Mouse (Mus musculus): ENCODE measurements at regions not wholly inside any gene's neighbourhood (a gene's known extent, or its start where the extent isn't known, plus 50 kb on each side); places are given as distances from the start of the nearest gene placed in this dataset.

GRCm38 (mm10) chr1:186572651-186573050 lies 133.1 kb downstream of the Tgfb2 start:
- intact Hi-C loops (cut with DNase I; ENCODE audit: low total_unique reads): no loop called here
- DNase-seq: no peak

DNA sequence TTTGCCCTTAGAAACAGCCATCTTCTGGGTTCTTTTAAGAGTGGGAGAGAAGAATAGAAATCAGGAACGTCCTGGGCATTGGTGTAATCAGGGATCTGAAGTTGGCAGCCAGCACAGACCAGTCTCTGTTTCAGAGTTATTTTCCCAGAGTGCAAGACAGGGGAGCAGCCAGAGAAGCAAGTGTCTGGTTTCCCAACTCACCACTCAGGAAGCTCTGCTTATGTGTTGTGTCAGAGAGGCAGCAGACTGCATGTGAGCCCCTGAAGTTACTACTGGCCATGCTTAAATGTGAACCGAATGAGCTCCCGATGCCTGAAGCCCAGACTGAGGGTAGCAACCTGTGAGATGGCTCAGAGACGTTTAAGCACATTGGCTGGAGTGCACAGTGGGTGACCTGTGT lies 133.7 kb downstream of the Tgfb2 start:
- no peak for DNase-seq
- intact Hi-C loops (cut with DNase I; ENCODE audit: low total_unique reads): no loop called here

GRCm38 (mm10) chr1:186568496-186568895 lies 137.3 kb downstream of the Tgfb2 start:
- intact Hi-C loops (cut with DNase I; ENCODE audit: low total_unique reads): no loop called here
- DNase-seq: no peak

- intact Hi-C loops (cut with DNase I; ENCODE audit: low total_unique reads): no loop called here
- DNase-seq: no peak
Observed at GRCm38 (mm10) chr1:186568076-186568475, 137.7 kb downstream of the Tgfb2 start.

DNA sequence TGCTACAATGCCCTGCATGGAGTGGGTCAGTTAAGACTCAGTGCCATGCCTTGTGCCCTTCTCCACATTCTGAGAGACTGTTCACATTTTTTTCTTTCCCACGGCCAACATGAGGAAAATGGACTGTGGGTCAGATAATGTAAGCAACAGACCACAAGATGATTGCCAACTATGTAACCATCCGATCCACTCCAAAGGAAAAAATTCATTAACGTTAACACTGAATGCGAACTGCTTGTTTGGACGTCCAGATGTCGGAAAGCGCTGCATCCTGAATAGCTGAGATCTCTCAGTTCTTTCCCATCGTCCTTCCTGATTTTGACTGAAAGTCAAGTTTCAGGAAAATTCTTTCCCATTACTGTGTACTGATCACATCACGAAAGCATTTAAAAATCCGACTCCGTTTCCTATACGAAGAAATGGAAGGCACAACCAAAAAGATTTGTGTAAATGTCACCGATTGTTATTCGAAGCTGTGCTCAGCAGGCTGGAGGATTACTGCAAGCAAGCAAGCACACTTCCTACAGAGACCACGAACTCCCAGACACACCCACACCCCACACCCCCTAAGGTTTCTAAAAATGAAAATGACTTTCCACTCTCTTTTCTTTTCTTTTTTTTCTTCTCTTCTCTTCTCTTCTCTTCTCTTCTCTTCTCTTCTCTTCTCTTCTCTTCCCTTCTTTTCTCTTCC lies 138.5 kb downstream of the Tgfb2 start:
- no peak for DNase-seq
- intact Hi-C loops (cut with DNase I; ENCODE audit: low total_unique reads): no loop called here

DNA sequence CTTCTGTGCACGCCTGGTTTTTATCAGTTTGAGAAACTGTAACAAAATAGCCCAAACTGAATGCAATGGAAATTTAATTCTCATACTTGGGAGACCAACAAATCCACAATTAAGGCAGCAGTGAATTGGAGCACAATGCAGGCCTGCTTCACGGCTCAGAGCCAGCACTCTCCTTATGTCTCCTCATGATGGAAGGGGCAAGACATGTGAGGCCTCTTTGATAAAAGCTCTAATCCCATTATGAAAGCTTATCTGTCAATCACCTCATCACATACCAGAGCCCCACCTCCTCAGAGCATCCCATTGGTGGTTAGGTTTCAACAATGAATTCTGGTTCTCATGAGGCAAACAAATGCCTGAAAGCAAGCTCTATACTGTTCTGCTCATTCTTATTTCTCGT lies 143.8 kb downstream of the Tgfb2 start:
- DNase-seq: no peak
- intact Hi-C loops (cut with DNase I; ENCODE audit: low total_unique reads): no loop called here

DNA sequence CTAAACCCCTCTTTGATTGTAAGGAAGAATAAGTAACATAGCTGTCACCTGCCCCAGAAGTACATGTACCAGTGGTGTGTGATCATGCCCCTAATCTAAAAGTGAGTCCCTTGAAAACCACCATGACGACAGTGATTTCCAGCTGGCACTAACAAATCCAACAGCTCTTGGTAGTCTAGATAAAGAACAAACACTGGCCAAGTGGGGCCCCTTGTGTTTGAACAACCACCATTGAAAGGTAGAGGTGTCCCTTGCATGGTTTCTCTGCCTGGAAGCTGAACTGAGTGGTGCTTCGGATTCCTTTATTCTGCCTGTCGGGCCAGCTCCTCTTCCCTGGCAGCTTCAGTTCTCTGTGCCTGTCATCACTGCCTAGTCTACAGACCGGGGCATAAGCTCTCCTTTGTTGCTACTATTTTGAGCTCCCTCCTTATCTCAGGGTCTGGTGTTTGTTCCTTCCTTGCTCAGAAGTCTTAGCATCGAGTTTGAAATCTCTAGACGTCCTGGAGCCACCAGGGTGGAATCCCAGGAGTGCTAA lies 150.3 kb downstream of the Tgfb2 start:
- intact Hi-C loops (cut with DNase I; ENCODE audit: low total_unique reads): loop anchor here (10.0 kb wide), 1 partner anchor 149 kb away; the partner anchor contains the start of gene Tgfb2
- no peak for DNase-seq

- intact Hi-C loops (cut with DNase I; ENCODE audit: low total_unique reads): loop anchor here (10.0 kb wide), 1 partner anchor 150 kb away; the partner anchor contains the start of gene Tgfb2
- DNase-seq: no peak
Observed at GRCm38 (mm10) chr1:186554520-186555010, 151.2 kb downstream of the Tgfb2 start.

DNA sequence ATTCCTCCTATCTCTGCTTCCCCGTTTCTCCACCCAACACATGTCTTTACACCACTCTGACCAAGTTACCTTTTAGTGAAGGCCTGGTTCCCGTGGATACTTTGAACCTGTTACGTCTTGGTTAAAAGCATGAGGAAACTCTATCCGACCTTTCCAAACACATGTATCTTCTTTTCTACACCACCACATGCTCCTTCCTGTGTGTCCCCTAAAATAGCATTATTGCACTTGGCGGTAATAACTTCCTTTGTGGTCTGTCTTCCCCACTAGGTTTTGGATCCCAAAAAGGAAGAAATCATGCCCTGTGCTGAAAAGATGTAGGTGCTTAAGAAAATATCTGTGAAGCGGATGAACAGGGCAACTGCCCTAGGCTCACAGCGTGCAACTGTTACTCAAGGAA lies 153.1 kb downstream of the Tgfb2 start:
- no peak for DNase-seq
- intact Hi-C loops (cut with DNase I; ENCODE audit: low total_unique reads): loop anchor here (10.0 kb wide), 1 partner anchor 152 kb away; the partner anchor contains the start of gene Tgfb2

DNA sequence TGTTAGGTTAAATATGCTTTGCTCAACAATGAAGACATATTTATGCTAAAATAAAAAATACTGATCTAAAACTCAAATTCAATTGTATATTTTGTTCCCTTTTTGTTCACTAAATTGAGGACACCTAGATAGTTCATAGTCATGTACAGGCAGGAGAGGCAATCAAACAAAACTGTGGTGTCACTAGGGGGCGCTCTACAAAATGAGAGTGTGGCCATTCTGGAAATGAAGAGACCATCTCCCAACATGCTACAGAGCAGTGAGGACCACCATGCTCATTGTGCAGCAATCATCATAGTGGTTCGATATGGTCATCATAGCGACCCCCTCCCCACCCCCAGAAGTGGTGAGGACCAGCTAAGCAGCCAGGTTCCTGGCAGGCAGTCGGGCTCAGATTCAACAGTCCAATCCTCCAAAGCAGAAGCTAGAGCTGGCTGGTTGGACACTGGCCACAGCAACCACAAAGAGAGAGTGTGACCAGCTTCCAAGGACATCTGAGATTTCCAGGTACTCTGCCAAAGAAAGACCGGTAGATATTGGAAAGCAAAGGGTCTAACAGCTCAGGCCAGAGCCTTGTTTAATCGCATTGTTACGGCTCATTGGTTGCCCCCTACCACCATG lies 155.4 kb downstream of the Tgfb2 start:
- peak; percentile 43 for DNase-seq
- intact Hi-C loops (cut with DNase I; ENCODE audit: low total_unique reads): loop anchor here (10.0 kb wide), 1 partner anchor 154 kb away; the partner anchor contains the start of gene Tgfb2

DNA sequence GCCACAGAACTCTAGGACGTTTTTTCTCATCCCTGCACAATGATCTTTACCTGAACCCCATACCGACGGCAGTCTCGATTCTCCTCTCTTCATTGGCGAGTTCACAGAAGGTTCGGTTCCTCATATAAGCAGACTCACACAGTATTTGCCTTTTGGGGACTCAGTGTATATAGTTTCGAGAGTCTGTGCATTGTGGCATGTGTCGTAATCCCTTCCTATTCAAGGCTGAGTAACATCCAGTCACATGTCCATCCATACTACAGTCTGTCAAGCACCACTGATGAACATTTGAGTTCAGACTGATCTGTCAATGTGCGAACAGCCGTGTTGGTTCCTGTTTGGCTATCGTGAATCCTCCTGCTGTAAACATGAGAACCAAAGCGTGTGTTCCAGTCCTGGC lies 156.6 kb downstream of the Tgfb2 start:
- DNase-seq: no peak
- intact Hi-C loops (cut with DNase I; ENCODE audit: low total_unique reads): no loop called here

DNA sequence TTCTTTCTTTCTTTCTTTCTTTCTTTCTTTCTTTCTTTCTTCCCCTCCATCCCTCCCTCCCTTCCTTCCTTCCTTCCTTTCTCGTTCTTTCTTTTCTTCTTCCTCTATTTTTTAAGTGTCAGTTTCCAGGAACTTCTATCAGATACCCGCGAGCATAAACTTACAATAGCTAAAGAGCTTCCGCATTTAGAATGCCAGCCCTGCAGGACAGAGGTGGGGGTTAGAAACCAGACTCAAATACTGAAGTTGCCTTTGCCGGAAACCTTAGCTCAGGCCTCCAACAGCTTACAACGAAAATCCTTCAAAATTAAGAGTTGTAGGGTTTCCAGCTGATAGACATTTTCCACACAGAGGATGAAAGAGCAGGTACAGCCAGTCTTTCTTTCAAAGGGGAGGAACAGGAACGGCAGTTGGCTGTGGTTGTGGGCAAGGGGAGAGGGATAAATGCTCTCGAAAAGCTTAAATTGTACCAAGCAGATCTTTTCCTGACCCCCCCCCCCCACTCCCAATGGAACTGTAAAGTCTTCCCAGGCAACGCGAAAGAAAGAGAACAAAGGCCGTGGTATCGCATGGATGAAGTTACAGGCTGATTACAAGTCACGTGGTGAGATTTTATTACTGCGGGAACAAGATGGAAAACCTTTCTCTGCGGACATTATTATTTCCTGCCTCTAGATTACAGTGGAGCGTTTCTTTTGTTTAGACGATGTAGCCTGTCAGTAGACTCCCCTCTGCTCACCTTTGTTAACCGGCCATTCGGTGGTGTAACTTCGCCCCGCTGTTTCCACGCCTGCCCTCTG lies 159.2 kb downstream of the Tgfb2 start:
- DNase-seq: no peak

DNA sequence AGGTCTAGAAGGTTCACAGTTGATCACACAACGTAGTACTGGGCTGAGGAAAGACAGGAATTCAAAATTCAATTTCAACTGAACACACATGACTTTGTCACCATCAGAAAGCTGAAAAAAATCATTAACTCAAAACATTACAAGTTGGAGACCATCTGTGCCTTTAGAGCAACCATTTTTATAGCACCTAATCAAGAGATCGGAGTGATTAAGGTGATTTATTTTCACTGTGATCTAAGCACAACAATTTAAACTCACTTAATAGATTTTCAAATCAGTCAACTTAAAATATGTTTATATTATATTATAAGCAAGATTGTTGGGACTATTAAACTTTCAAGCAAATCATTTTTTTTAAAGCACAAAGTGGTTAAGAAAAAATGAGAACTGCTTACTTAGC lies 165.7 kb downstream of the Tgfb2 start:
- intact Hi-C loops (cut with DNase I; ENCODE audit: low total_unique reads): no loop called here
- DNase-seq: no peak

More for the DNA sequence above, 159.2 kb downstream of the Tgfb2 start:
- intact Hi-C loops (cut with DNase I; ENCODE audit: low total_unique reads): no loop called here

GRCm38 (mm10) chr1:186538233-186538632 lies 167.6 kb downstream of the Tgfb2 start:
- intact Hi-C loops (cut with DNase I; ENCODE audit: low total_unique reads): no loop called here
- DNase-seq: no peak

DNA sequence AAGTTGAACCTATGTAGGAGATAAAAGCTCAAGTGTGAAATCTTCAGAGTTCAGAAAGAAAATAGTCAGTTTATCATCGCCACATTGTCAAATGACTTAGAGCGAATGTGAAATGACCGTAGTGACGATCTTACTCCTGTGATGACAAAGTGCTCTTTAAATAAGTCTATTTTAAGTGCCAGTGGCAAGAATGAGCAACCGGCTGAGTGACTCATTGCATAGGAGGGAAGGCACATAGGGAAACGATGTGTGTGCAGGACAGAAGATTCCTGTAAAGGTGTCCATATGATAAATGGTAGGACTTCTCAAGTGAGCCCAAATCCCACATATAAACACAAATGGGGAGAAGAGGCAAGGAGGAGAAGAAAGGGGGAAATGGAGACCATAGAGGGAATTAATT lies 189.8 kb downstream of the Tgfb2 start:
- no peak for DNase-seq
- intact Hi-C loops (cut with DNase I; ENCODE audit: low total_unique reads): no loop called here

DNA sequence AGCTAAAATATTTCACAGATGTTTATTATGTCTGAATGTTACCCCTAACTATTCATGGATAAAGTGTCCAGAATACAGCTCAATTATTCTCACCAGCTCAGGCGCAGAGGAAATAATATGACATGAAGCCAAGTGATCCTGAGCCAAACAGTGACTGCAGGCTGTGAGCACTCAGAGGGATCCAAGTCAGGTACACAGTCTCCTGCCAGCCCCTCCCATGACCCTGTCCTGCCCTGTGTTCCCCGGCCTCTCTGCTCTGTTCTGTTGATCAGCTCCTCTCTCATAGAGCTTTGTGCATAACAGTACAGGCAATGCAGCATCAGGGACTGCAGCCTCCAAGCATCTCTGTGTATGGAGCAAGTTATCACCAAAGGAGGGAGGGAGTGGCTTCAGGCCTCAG lies 190.7 kb downstream of the Tgfb2 start:
- intact Hi-C loops (cut with DNase I; ENCODE audit: low total_unique reads): no loop called here
- no peak for DNase-seq

GRCm38 (mm10) chr1:186513861-186514260 lies 191.9 kb downstream of the Tgfb2 start:
- intact Hi-C loops (cut with DNase I; ENCODE audit: low total_unique reads): no loop called here
- DNase-seq: no peak

DNA sequence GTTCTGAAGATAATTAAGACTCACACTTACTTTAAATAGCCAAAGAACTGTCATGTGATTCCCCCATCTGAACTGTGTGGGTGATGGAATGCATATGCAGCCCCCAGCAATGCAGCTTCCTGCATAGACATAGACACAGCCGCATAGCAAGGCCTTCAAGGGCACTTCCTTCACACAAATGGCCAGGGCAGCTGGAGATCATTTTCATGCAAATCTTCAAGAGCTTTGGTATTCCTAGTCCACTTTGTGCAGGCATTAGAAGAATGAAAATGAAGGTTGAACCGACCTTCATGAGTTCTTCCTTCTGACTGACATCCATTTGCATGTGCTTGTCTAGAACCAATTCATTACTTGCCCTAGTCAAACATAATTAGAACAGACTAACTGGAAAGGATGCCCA lies 195.3 kb downstream of the Tgfb2 start:
- no peak for DNase-seq
- intact Hi-C loops (cut with DNase I; ENCODE audit: low total_unique reads): no loop called here

DNA sequence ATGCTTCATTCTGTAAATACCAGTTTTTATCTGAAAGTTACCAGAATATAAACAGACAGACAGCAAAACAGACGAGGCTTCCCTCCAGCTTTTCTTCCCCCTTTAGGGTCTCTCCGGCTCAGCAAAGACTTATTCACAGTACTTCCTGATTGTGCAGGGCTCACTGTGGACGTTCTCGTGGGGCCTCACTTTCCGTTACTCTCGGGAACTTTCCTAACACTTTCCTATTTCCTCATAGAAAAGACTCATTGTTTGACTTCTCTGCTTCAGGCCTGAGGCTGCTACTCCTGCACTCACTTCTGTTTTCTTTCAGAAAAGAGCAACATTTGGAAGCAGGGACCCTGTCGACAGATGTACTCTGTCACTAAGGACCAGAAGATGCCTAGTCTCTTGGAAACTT lies 197.4 kb downstream of the Tgfb2 start:
- DNase-seq: no peak
- intact Hi-C loops (cut with DNase I; ENCODE audit: low total_unique reads): no loop called here

DNA sequence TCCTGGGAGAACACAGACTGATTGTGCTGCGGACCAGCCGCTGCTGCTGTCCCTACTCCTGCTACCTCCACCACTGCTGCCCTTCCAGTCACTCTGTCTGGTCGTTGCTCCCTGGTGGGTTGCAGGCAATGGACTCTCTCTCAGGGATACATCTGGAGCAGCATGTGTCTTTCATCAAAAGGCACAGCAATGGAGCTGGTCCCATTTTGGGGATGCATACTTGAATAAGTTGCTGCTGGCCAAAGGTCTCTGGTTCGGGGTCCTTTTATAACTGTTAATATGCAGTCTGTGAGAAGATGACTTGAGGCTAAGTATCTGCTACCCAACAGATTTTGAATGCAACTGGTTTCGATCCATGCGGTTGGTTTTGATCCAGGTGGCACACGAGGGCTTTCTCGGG lies 197.8 kb downstream of the Tgfb2 start:
- intact Hi-C loops (cut with DNase I; ENCODE audit: low total_unique reads): no loop called here
- no peak for DNase-seq

Data from gastrocnemius, postnatal 14 days (tissue).